Mouse (Mus musculus) megakaryocyte, embryonic 14.5 days (primary cell): ENCODE data around the gene Fmc1.

Source experiments
- FLI1 ChIP-seq: IDR thresholded peaks from 2 replicates; pipeline ENCODE4 v1.6.1; 2012; ENCODE audit warnings: low read length, inconsistent platforms, mixed read lengths
- GATA1 ChIP-seq: IDR thresholded peaks from 3 replicates; pipeline ENCODE4 v1.6.1; 2012; ENCODE audit warnings: mixed read lengths, low read length, inconsistent platforms, borderline replicate concordance

- TF ChIP-seq FLI1 (peak; percentile 34; the same call in 1 of the 2 replicates), GATA1 (no peak)
Measured at GRCm38 (mm10) chr6:38551062-38551988, 18.0 kb downstream of the Fmc1 start, which contains the start of gene Luc7l2.
